Mouse (Mus musculus) embryonic facial prominence, embryonic 14.5 days (tissue): ENCODE data around the gene Prss42. TPM values are rescaled to one million over a fixed set of nuclear protein-coding genes. Genes with fewer than 3 reads are reported as not detected.

ENCODE experiments used
- ATAC-seq: fragments of 200-750 bp; cut with Nextera tagmentation; 2 replicates; pipeline ENCODE4 v1.8.0; 2017; ENCODE audit warnings: low read depth, moderate number of reproducible peaks, moderate TSS enrichment
- DNase-seq: peaks from one replicate; pipeline ENCODE4 v3.0.0-alpha.2; 2015; ENCODE audit warnings: low spot score
- H3K27ac ChIP-seq: fragments of 300-500 bp; sonication (generic); replicated peaks from 2 replicates; pipeline ENCODE4 v1.5.1; 2014; ENCODE audit warnings: low read depth, mild to moderate bottlenecking, low read length, moderate library complexity
- H3K27me3 ChIP-seq: fragments of 300-500 bp; sonication (generic); replicated peaks from 2 replicates; pipeline ENCODE4 v1.6.1; 2014; ENCODE audit warnings: low read length; ENCODE audit not compliant: control insufficient read depth, insufficient read depth
- H3K36me3 ChIP-seq: fragments of 300-500 bp; sonication (generic); 2 replicates; pipeline ENCODE4 v1.6.1; 2014; ENCODE audit warnings: low read length, mixed read lengths; ENCODE audit not compliant: control insufficient read depth, insufficient read depth
- H3K4me1 ChIP-seq: fragments of 300-500 bp; sonication (generic); 2 replicates; pipeline ENCODE4 v1.6.1; 2014; ENCODE audit warnings: antibody characterized with exemption, low read length; ENCODE audit not compliant: control insufficient read depth, insufficient read depth
- H3K4me2 ChIP-seq: fragments of 300-500 bp; sonication (generic); 2 replicates; pipeline ENCODE4 v1.6.1; 2014; ENCODE audit warnings: low read depth, mild to moderate bottlenecking, low read length, moderate library complexity, mixed read lengths
- H3K4me3 ChIP-seq: fragments of 300-500 bp; sonication (generic); 2 replicates; pipeline ENCODE4 v1.5.1; 2014; ENCODE audit warnings: low read depth, mild to moderate bottlenecking, low read length
- H3K9ac ChIP-seq: fragments of 300-500 bp; sonication (generic); 2 replicates; pipeline ENCODE4 v1.6.1; 2014; ENCODE audit warnings: low read depth, mild to moderate bottlenecking, low read length, moderate library complexity, mixed read lengths
- H3K9me3 ChIP-seq: fragments of 300-500 bp; sonication (generic); 2 replicates; pipeline ENCODE4 v1.6.1; 2016; ENCODE audit warnings: low read length; ENCODE audit not compliant: control insufficient read depth
- WGBS: fragments of 180-500 bp; shearing (Covaris S2); extraction: QIAGEN DNeasy Blood & Tissue Kit; methylation state at CpG from one replicate; pipeline ENCODE4 v1.1.7; 2014; 5-methylcytosine and 5-hydroxymethylcytosine counted together
- polyA plus RNA-seq: library from polyadenylated mRNA; unstranded; fragments of >200 nt; fragmentation: Nextera tagmentation; extraction: Ambion mirVana; gene quantifications from 2 replicates; pipeline ENCODE4 v1.2.1, GENCODE M21; 2014

Gene Prss42
- polyA plus RNA-seq, 1 experiment from 2014 or later, result not detected

- ATAC-seq, result no peak
- 57% methylated on average over 5 of the region's 5 CpGs for WGBS
- no peak overlapping the region for H3K27ac ChIP-seq
These were observed 18.6 kb upstream of the Prss42 start for GRCm38 (mm10) chr9:110779242-110779913.

GRCm38 (mm10) chr9:110781256-110781721 lies 16.7 kb upstream of the Prss42 start:
- Histone ChIP-seq H3K4me3 (peak overlapping the region; percentile 48), H3K9me3 (no peaks in the 10 kb centered on the region), H3K27ac (peak overlapping the region; percentile 78), H3K9ac (peak overlapping the region; percentile 76), H3K36me3 (no peaks in the 10 kb centered on the region), H3K27me3 (no peaks in the 10 kb centered on the region), H3K4me2 (peak overlapping the region; percentile 79), H3K4me1 (peaks cover 20% of the 10 kb centered on the region)
- under 1% methylated on average over 35 of the region's 43 CpGs for WGBS
- ATAC-seq (peak; percentile 96), DNase-seq (peak; percentile 95)

More at GRCm38 (mm10) chr9:110779242-110779913, 18.6 kb upstream of the Prss42 start:
- Histone ChIP-seq H3K4me2 (no peak overlapping the region), H3K9ac (no peak overlapping the region), H3K36me3 (no peaks in the 10 kb centered on the region), H3K27me3 (no peaks in the 10 kb centered on the region), H3K4me1 (peaks cover 27% of the 10 kb centered on the region), H3K9me3 (no peaks in the 10 kb centered on the region), H3K4me3 (no peak overlapping the region)
- DNase-seq, result no peak

- WGBS, result 3% methylated on average over 13 of the region's 23 CpGs
- Histone ChIP-seq H3K9ac (peak overlapping the region; percentile 76), H3K4me2 (peak overlapping the region; percentile 79), H3K9me3 (no peaks in the 10 kb centered on the region), H3K27me3 (no peaks in the 10 kb centered on the region), H3K36me3 (no peaks in the 10 kb centered on the region), H3K27ac (peak overlapping the region; percentile 78), H3K4me3 (peak overlapping the region; percentile 48), H3K4me1 (peaks cover 20% of the 10 kb centered on the region)
- peak; percentile 75 for ATAC-seq
- peak; percentile 92 for DNase-seq
These were observed 16.2 kb upstream of the Prss42 start for GRCm38 (mm10) chr9:110781731-110782130.

GRCm38 (mm10) chr9:110783611-110784010 lies 14.4 kb upstream of the Prss42 start:
- WGBS, result 13% methylated on average over 1 of the region's 1 CpGs

GRCm38 (mm10) chr9:110788169-110788568 lies 9.8 kb upstream of the Prss42 start:
- no peak for ATAC-seq
- Histone ChIP-seq H3K36me3 (no peaks in the 10 kb centered on the region), H3K27ac (no peak overlapping the region), H3K4me3 (no peak overlapping the region), H3K4me1 (no peaks in the 10 kb centered on the region), H3K4me2 (no peak overlapping the region), H3K27me3 (no peaks in the 10 kb centered on the region), H3K9me3 (no peaks in the 10 kb centered on the region), H3K9ac (no peak overlapping the region)
- no peak for DNase-seq
- 83% methylated on average over 3 of the region's 3 CpGs for WGBS

More at GRCm38 (mm10) chr9:110783611-110784010, 14.4 kb upstream of the Prss42 start:
- Histone ChIP-seq H3K4me1 (peaks cover 13% of the 10 kb centered on the region), H3K4me3 (no peak overlapping the region), H3K9ac (no peak overlapping the region), H3K4me2 (no peak overlapping the region), H3K27ac (no peak overlapping the region), H3K27me3 (no peaks in the 10 kb centered on the region), H3K9me3 (no peaks in the 10 kb centered on the region), H3K36me3 (no peaks in the 10 kb centered on the region)
- DNase-seq, result no peak
- no peak for ATAC-seq

- Histone ChIP-seq H3K4me2 (no peak overlapping the region), H3K9me3 (no peaks in the 10 kb centered on the region), H3K4me3 (no peak overlapping the region), H3K4me1 (no peaks in the 10 kb centered on the region), H3K27ac (no peak overlapping the region), H3K9ac (no peak overlapping the region), H3K27me3 (no peaks in the 10 kb centered on the region), H3K36me3 (no peaks in the 10 kb centered on the region)
- WGBS, result 69% methylated on average over 4 of the region's 4 CpGs
- ATAC-seq (no peak), DNase-seq (no peak)
These were observed 7.5 kb upstream of the Prss42 start for GRCm38 (mm10) chr9:110790462-110790861.

- no peak overlapping the region for H3K4me3 ChIP-seq
- H3K36me3 ChIP-seq, result no peaks in the 10 kb centered on the region
- ATAC-seq (no peak), DNase-seq (no peak)
- no peaks in the 10 kb centered on the region for H3K27me3 ChIP-seq
- H3K4me2 ChIP-seq, result no peak overlapping the region
- H3K9ac ChIP-seq, result no peak overlapping the region
- H3K9me3 ChIP-seq, result no peaks in the 10 kb centered on the region
- no peak overlapping the region for H3K27ac ChIP-seq
- WGBS, result 84% methylated on average over 10 of the region's 10 CpGs
- H3K4me1 ChIP-seq, result no peaks in the 10 kb centered on the region
These were observed 953 bp upstream of the Prss42 start for GRCm38 (mm10) chr9:110797013-110797412.

GRCm38 (mm10) chr9:110800834-110801479 lies 3.0 kb downstream of the Prss42 start:
- WGBS, result 90% methylated on average over 8 of the region's 8 CpGs
- no peak for ATAC-seq
- H3K36me3 ChIP-seq, result no peaks in the 10 kb centered on the region

More at GRCm38 (mm10) chr9:110800834-110801479, 3.0 kb downstream of the Prss42 start:
- no peaks in the 10 kb centered on the region for H3K4me1 ChIP-seq
- H3K27me3 ChIP-seq, result no peaks in the 10 kb centered on the region
- H3K4me2 ChIP-seq, result no peak overlapping the region
- H3K4me3 ChIP-seq, result no peak overlapping the region
- H3K27ac ChIP-seq, result no peak overlapping the region
- no peaks in the 10 kb centered on the region for H3K9me3 ChIP-seq
- no peak for DNase-seq
- no peak overlapping the region for H3K9ac ChIP-seq
